Mouse (Mus musculus) heart, embryonic 13.5 days (tissue): ENCODE results near the gene Unc50. TPM values are rescaled to one million over a fixed set of nuclear protein-coding genes. Genes with fewer than 3 reads are reported as not detected.
A peak's percentile ranks its signal among the peaks of the same experiment; 100 is the strongest.

Experiments used
- ATAC-seq: fragments of 200-750 bp; cut with Nextera tagmentation; 2 replicates; pipeline ENCODE4 v1.8.0; 2017; ENCODE audit warnings: moderate TSS enrichment; ENCODE audit not compliant: insufficient number of reproducible peaks, low FRiP score, low TSS enrichment; ENCODE audit errors: extremely low read depth
- H3K27ac ChIP-seq: fragments of 300-500 bp; sonication (generic); replicated peaks from 2 replicates; pipeline ENCODE4 v1.5.1; 2015; ENCODE audit warnings: moderate library complexity, mild to moderate bottlenecking, inconsistent platforms
- H3K27me3 ChIP-seq: fragments of 300-500 bp; sonication (generic); replicated peaks from 2 replicates; pipeline ENCODE4 v1.6.1; 2015; ENCODE audit warnings: mild to moderate bottlenecking, inconsistent platforms
- H3K36me3 ChIP-seq: fragments of 300-500 bp; sonication (generic); 2 replicates; pipeline ENCODE4 v1.6.1; 2015; ENCODE audit warnings: mild to moderate bottlenecking, inconsistent platforms
- H3K4me1 ChIP-seq: fragments of 300-500 bp; sonication (generic); 2 replicates; pipeline ENCODE4 v1.6.1; 2015; ENCODE audit warnings: inconsistent platforms
- H3K4me2 ChIP-seq: fragments of 300-500 bp; sonication (generic); 2 replicates; pipeline ENCODE4 v1.6.1; 2015; ENCODE audit warnings: inconsistent platforms, mild to moderate bottlenecking, moderate library complexity
- H3K4me3 ChIP-seq: fragments of 300-500 bp; sonication (generic); 2 replicates; pipeline ENCODE4 v1.5.1; 2015; ENCODE audit warnings: moderate library complexity, mild to moderate bottlenecking, inconsistent platforms
- H3K9ac ChIP-seq: fragments of 300-500 bp; sonication (generic); 2 replicates; pipeline ENCODE4 v1.6.1; 2015; ENCODE audit warnings: inconsistent platforms, mild to moderate bottlenecking, moderate library complexity
- H3K9me3 ChIP-seq: fragments of 300-500 bp; sonication (generic); 2 replicates; pipeline ENCODE4 v1.6.1; 2016; ENCODE audit warnings: inconsistent platforms
- WGBS: fragments of 180-500 bp; shearing (Covaris S2); methylation state at CpG from one replicate; pipeline ENCODE4 v1.1.7; 2015; ENCODE audit warnings: mixed read lengths; 5-methylcytosine and 5-hydroxymethylcytosine counted together
- polyA plus RNA-seq: library from polyadenylated mRNA; unstranded; fragments of >200 nt; fragmentation: Nextera tagmentation; extraction: Ambion mirVana; gene quantifications from 2 replicates; pipeline ENCODE4 v1.2.1, GENCODE M21; 2015

Gene Unc50
- polyA plus RNA-seq, 1 experiment from 2014 or later, result 75.9 TPM

GRCm38 (mm10) chr1:37474634-37475190 lies 44.8 kb downstream of the Unc50 start:
- H3K4me1 ChIP-seq, result peaks cover 27% of the 10 kb centered on the region
- no peaks in the 10 kb centered on the region for H3K27me3 ChIP-seq
- no peak overlapping the region for H3K27ac ChIP-seq
- no peak overlapping the region for H3K9ac ChIP-seq
- H3K36me3 ChIP-seq, result no peaks in the 10 kb centered on the region
- no peak overlapping the region for H3K4me3 ChIP-seq
- H3K4me2 ChIP-seq, result no peak overlapping the region
- ATAC-seq, result no peak
- H3K9me3 ChIP-seq, result no peaks in the 10 kb centered on the region
- 84% methylated on average over 6 of the region's 6 CpGs for WGBS

DNA sequence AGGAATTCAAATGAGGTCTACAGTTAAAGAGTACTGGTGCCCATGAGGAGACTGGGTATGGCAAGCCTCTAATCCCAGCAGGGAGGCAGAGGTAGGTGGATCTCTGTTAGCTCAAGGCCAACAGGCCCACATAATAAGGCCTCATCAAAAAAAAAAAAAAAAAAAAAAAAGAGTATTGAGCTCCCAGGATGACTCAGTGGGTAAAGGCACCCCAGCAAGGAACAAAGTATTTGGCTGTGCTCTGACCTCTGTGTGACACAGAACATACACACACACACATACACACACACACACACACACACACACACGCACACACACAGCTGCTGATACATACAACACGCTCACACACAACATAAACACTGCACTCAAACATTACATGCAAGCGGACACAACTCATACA lies 45.4 kb downstream of the Unc50 start:
- H3K27me3 ChIP-seq, result no peaks in the 10 kb centered on the region
- WGBS, result 93% methylated on average over 3 of the region's 3 CpGs
- peaks cover 27% of the 10 kb centered on the region for H3K4me1 ChIP-seq
- no peak overlapping the region for H3K4me2 ChIP-seq
- H3K9me3 ChIP-seq, result no peaks in the 10 kb centered on the region
- no peak overlapping the region for H3K9ac ChIP-seq
- H3K36me3 ChIP-seq, result no peaks in the 10 kb centered on the region
- H3K27ac ChIP-seq, result no peak overlapping the region
- no peak overlapping the region for H3K4me3 ChIP-seq
- no peak for ATAC-seq

DNA sequence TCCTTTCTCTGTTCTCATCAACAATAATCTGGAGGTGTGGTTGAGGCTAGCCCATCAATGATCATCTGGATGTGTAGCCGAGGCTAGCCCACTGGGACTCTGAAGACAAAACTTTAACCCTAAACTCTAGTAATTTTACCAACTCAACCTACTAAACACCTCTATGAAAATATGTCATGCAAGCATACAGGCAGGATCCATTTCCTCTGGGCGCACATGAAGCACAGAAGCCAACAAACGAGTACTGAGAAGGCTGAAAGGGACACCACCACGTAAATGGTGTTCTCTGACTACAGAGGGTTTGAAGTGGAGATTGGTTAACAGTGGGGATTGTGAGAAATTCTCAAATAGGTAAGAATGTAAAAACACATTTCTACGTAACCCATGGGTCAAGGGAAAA lies 47.3 kb downstream of the Unc50 start:
- no peak overlapping the region for H3K9ac ChIP-seq
- H3K4me3 ChIP-seq, result no peak overlapping the region
- no peak overlapping the region for H3K4me2 ChIP-seq
- H3K36me3 ChIP-seq, result no peaks in the 10 kb centered on the region
- H3K27ac ChIP-seq, result no peak overlapping the region
- 84% methylated on average over 5 of the region's 5 CpGs for whole genome bisulfite sequencing
- H3K4me1 ChIP-seq, result peaks cover 27% of the 10 kb centered on the region
- no peaks in the 10 kb centered on the region for H3K9me3 ChIP-seq
- H3K27me3 ChIP-seq, result no peaks in the 10 kb centered on the region
- ATAC-seq, result no peak

- WGBS, result 37% methylated on average over 5 of the region's 5 CpGs
- Histone ChIP-seq H3K36me3 (no peaks in the 10 kb centered on the region), H3K9me3 (no peaks in the 10 kb centered on the region), H3K4me2 (peak overlapping the region; percentile 59), H3K4me1 (peaks cover 27% of the 10 kb centered on the region), H3K27ac (peak overlapping the region; percentile 54), H3K27me3 (no peaks in the 10 kb centered on the region), H3K4me3 (peak overlapping the region; percentile 22), H3K9ac (0 out of 2 replicates have a peak overlapping the region, but pooled peaks have one; percentile 10)
- no peak for ATAC-seq
Measured at GRCm38 (mm10) chr1:37477928-37478327, 48.0 kb downstream of the Unc50 start.

- 25% methylated on average over 7 of the region's 7 CpGs for WGBS
- Histone ChIP-seq H3K9ac (no peak overlapping the region), H3K4me2 (peak overlapping the region; percentile 59), H3K4me3 (peak overlapping the region; percentile 22; the same call in 1 of the 2 replicates), H3K27ac (peak overlapping the region; percentile 54), H3K9me3 (no peaks in the 10 kb centered on the region), H3K27me3 (no peaks in the 10 kb centered on the region), H3K36me3 (no peaks in the 10 kb centered on the region), H3K4me1 (peaks cover 27% of the 10 kb centered on the region)
- ATAC-seq, result no peak; the same call in 1 of the 2 replicates
Measured at GRCm38 (mm10) chr1:37478416-37478815, 48.5 kb downstream of the Unc50 start.

DNA sequence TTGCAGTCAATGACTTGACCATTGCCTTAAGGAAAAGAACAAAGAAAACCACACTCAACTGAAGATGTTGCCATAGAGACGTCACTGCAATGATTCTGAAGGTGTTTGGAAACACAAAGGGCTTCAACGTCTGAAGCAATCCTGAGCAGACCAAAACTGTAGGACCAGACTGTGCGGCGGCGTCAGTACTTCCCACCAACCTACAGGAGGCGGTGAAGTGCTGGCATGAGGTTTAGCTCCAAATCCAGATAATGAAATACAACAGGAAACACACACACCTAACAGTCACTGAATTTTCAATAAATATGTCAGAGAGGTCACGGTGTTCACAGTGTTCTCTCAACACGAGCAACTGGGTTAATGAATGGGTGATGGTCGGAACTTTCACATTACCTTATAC lies 49.1 kb downstream of the Unc50 start:
- ATAC-seq, result no peak
- Histone ChIP-seq H3K9me3 (no peaks in the 10 kb centered on the region), H3K27ac (no peak overlapping the region), H3K27me3 (no peaks in the 10 kb centered on the region), H3K4me1 (peaks cover 23% of the 10 kb centered on the region), H3K4me2 (no peak overlapping the region), H3K9ac (no peak overlapping the region), H3K4me3 (no peak overlapping the region), H3K36me3 (no peaks in the 10 kb centered on the region)
- 68% methylated on average over 9 of the region's 9 CpGs for WGBS

- 60% methylated on average over 8 of the region's 8 CpGs for WGBS
- H3K4me1 ChIP-seq, result peaks cover 20% of the 10 kb centered on the region
- H3K27me3 ChIP-seq, result no peaks in the 10 kb centered on the region
- H3K27ac ChIP-seq, result no peak overlapping the region
- no peak for ATAC-seq
- no peak overlapping the region for H3K4me2 ChIP-seq
- no peaks in the 10 kb centered on the region for H3K36me3 ChIP-seq
- no peaks in the 10 kb centered on the region for H3K9me3 ChIP-seq
- H3K4me3 ChIP-seq, result no peak overlapping the region
- H3K9ac ChIP-seq, result no peak overlapping the region
Measured at GRCm38 (mm10) chr1:37479759-37480158, 49.8 kb downstream of the Unc50 start.

DNA sequence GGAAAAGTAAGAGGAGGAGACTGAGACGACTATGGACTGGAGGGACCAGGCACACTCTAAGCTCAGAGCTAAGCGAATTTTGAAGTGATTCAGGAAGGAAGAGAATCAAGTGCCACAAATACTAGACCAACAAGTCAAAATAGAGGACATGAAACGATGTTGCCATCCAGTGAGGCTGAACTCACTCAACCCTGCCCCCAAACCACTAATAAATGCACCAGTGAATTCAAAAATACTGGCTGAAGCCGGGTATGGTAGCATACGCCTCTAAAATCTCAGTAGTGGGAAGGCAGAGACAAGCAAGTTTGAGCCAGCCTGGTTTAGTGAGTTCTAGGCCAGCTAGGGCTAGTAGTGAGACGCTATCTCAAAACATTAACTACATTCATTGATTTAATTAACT lies 50.8 kb downstream of the Unc50 start:
- Histone ChIP-seq H3K27ac (no peak overlapping the region), H3K4me2 (no peak overlapping the region), H3K9ac (no peak overlapping the region), H3K4me3 (no peak overlapping the region), H3K9me3 (no peaks in the 10 kb centered on the region), H3K27me3 (no peaks in the 10 kb centered on the region), H3K4me1 (peaks cover 20% of the 10 kb centered on the region), H3K36me3 (no peaks in the 10 kb centered on the region)
- WGBS, result 77% methylated on average over 6 of the region's 6 CpGs
- no peak for ATAC-seq

GRCm38 (mm10) chr1:37481331-37481730 lies 51.4 kb downstream of the Unc50 start:
- H3K9ac ChIP-seq, result no peak overlapping the region
- H3K27me3 ChIP-seq, result no peaks in the 10 kb centered on the region
- no peak overlapping the region for H3K4me2 ChIP-seq
- 85% methylated on average over 2 of the region's 2 CpGs for WGBS
- H3K4me3 ChIP-seq, result no peak overlapping the region
- peaks cover 20% of the 10 kb centered on the region for H3K4me1 ChIP-seq
- no peaks in the 10 kb centered on the region for H3K9me3 ChIP-seq
- no peaks in the 10 kb centered on the region for H3K36me3 ChIP-seq
- ATAC-seq, result no peak
- H3K27ac ChIP-seq, result no peak overlapping the region

DNA sequence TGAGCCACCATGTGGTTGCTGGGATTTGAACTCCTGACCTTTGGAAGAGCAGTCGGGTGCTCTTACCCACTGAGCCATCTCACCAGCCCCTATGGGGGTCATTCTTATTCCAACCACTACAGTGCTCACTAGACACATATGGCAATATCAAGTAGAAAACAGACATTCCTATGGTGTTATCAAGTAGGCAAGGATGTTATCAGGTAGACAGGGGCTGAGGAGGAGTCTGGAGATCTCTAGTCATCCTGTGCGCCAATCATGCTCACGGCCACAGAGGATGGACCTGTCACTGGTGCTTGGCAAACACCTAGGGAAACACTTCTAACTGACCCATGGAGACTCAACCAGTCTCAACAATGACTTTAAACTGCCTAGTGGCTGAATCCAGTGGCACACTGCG lies 54.7 kb downstream of the Unc50 start:
- 72% methylated on average over 4 of the region's 4 CpGs for WGBS
- no peak for ATAC-seq
- H3K4me1 ChIP-seq, result no peaks in the 10 kb centered on the region

DNA sequence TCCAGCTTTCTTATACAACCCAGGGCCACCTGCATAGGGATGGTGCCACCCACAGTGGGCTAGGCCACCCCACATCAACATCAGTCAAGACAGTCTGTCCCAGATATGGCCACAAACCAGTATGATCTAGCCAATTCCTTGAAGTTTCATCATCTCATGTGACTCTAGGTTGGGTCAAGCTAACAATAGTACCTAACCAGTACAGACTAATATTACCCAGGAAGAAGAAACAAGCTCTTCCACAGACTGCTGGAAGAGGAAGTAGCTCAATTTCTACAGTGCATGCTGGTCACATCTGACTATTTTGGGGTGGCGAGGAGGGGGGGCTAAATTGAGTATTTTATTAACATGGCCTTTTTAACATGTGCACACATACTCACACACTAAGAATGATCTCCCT lies 56.5 kb downstream of the Unc50 start:
- Histone ChIP-seq H3K9ac (no peak overlapping the region), H3K27ac (no peak overlapping the region), H3K27me3 (no peaks in the 10 kb centered on the region), H3K9me3 (no peaks in the 10 kb centered on the region), H3K4me3 (no peak overlapping the region), H3K4me2 (no peak overlapping the region), H3K4me1 (no peaks in the 10 kb centered on the region), H3K36me3 (peaks cover 5% of the 10 kb centered on the region; the same call in 1 of the 2 replicates)
- 81% methylated on average over 1 of the region's 1 CpGs for WGBS
- ATAC-seq, result no peak

More for the DNA sequence above, 54.7 kb downstream of the Unc50 start:
- Histone ChIP-seq H3K4me3 (no peak overlapping the region), H3K9me3 (no peaks in the 10 kb centered on the region), H3K9ac (no peak overlapping the region), H3K4me2 (no peak overlapping the region), H3K27me3 (no peaks in the 10 kb centered on the region), H3K27ac (no peak overlapping the region), H3K36me3 (peaks cover 5% of the 10 kb centered on the region; the same call in 1 of the 2 replicates)

DNA sequence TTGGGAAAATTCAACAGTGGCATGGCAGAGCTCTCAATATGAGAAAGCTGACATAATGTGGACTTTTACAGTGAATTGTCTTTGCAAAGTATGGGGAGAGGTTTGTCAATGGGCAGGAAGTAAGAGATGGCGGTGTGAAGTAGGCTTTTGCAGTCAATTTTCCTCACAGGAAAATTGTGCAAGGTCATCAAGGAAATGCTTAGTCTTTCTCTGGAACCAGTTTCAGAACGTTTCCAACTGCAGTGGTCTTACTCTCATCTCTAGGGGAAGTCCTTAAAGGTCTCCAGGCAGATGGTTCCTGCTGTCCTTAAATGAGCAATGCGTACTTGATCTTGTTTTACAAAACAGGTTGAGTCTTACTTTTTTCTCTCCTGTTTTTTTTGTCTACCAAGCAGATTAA lies 57.1 kb downstream of the Unc50 start:
- H3K27ac ChIP-seq, result no peak overlapping the region
- H3K9ac ChIP-seq, result no peak overlapping the region
- H3K27me3 ChIP-seq, result no peaks in the 10 kb centered on the region
- no peak for ATAC-seq
- H3K4me2 ChIP-seq, result no peak overlapping the region
- peaks cover 5% of the 10 kb centered on the region; the same call in 1 of the 2 replicates for H3K36me3 ChIP-seq
- H3K4me3 ChIP-seq, result no peak overlapping the region
- 67% methylated on average over 3 of the region's 3 CpGs for WGBS
- H3K4me1 ChIP-seq, result no peaks in the 10 kb centered on the region
- no peaks in the 10 kb centered on the region for H3K9me3 ChIP-seq
